Mouse (Mus musculus): ENCODE measurements around the gene 6430531B16Rik.

Gene 6430531B16Rik

DNA sequence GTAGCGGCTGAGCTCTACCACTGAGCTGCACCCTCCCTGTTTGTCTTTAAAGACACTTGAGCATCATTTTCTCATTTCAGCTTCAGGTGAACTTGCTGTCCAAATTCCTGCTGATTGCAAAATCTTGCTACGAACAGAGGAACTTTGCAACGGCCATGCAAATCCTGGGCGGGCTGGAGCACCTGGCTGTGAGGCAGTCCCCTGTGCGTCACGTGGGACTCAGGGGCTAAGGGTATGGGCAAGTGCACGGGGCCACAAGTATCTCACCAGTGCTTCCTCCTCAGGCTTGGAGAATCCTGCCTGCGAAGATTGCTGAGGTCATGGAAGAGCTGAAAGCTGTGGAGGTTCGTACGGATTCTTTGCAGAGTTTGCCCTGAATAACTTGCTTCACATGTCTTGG lies 41.9 kb downstream of the 6430531B16Rik start:
- no peak for DNase-seq

- peak; percentile 11 for DNase-seq
Observed at GRCm38 (mm10) chr7:139930732-139931131, 47.8 kb downstream of the 6430531B16Rik start.
